Mouse (Mus musculus): ENCODE data around the gene Amy2a1.
"Not testable (repeated sequence)": the region's sequence is repeated elsewhere in the genome, so short reads cannot be mapped to it uniquely, and the experiment has no call there.

The Amy2a1 gene

GRCm38 (mm10) chr3:113532328-113532727 is at the start of gene Amy2a1:
Gene Amy2a1 (minus strand): TSS chr3:113532428.
- DNase-seq (ENCODE audit: low read depth, low spot score), result not testable (repeated sequence)

- DNase-seq (ENCODE audit: low read depth, low spot score), result no peak
Measured at GRCm38 (mm10) chr3:113574578-113574977, 42.4 kb upstream of the Amy2a1 start.

GRCm38 (mm10) chr3:113574138-113574537 is 41.9 kb upstream of the Amy2a1 start:
- no peak for DNase-seq (ENCODE audit: low read depth, low spot score)

GRCm38 (mm10) chr3:113572158-113572557 is 39.9 kb upstream of the Amy2a1 start:
- DNase-seq (ENCODE audit: low read depth, low spot score), result no peak

GRCm38 (mm10) chr3:113539692-113540091 is 7.5 kb upstream of the Amy2a1 start:
- DNase-seq (ENCODE audit: low read depth, low spot score), result no peak
